33 mouse cellular contexts compared by ENCODE assay signal in genomic region chr1:30937396-30937965, GRCm38 (mm10). TPM values are rescaled to one million over a fixed set of nuclear protein-coding genes. Genes with fewer than 3 reads are reported as not detected.
DNase-seq lines count a peak whose midpoint lies in the region; ATAC-seq and TF ChIP-seq lines count a peak whose summit lies in the region.
"Had no signal": no experiment of that assay in that cellular context is flagged by ENCODE, and none has a peak within 500 bp of the region (broad histone marks: within the 10 kb centered on the region; RNA-seq: fewer than 3 reads in every experiment).

No protein-coding gene starts in this region.

- peak; percentile 4 for DNase-seq in kidney, adult 11 months
- no peak for DNase-seq in kidney, postnatal 14 days
- peak; percentile 92 for DNase-seq in liver, adult 2 months (ENCODE audit: extremely low read depth, low read depth, low spot score)
- no peak for DNase-seq in liver, embryonic 11.5 days (ENCODE audit: low spot score)
- peak; percentile 78 for DNase-seq in ZHBTc4 (ENCODE audit: low read depth, low spot score)
- DNase-seq in stomach, postnatal 0 days (ENCODE audit: low spot score), result no peak
- DNase-seq in embryonic facial prominence, embryonic 10.5 days (ENCODE audit: low spot score), result no peak
- DNase-seq: adrenal gland, postnatal 10 days; cerebellum, adult 9-10 months; forebrain, postnatal 0 days; gastrocnemius, postnatal 10 days; heart, postnatal 14 days; kidney, postnatal 36 days; layer of hippocampus, adult 9-11 months; lung, postnatal 4 days; thymus, postnatal 14 days had no signal

- no peak for ATAC-seq in liver, embryonic 11.5 days (replicated peaks; ENCODE audit: low FRiP score)
- ATAC-seq in stomach, postnatal 0 days (ENCODE audit: low FRiP score, low TSS enrichment), result peak; percentile 81; the same call in 1 of the 2 replicates
- ATAC-seq: CD4-positive, CD25-positive, alpha-beta regulatory T cell, adult 4 months; forebrain, postnatal 0 days; inflammation-experienced regulatory T-cells, adult 6 months had no signal

- no peak for TF ChIP-seq CTCF in liver, adult 2 months (IDR thresholded peaks at IDR 0.05; ENCODE audit: low read depth, low read length)
- no peak for TF ChIP-seq CTCF in stomach, postnatal 0 days (IDR thresholded peaks at IDR 0.05; ENCODE audit: low read depth)

- H3K27me3 ChIP-seq in liver, adult 2 months (ENCODE audit: control insufficient read depth, insufficient read depth, low read length), result no peaks in the 10 kb centered on the region
- H3K27me3 ChIP-seq in liver, embryonic 11.5 days (replicated peaks; ENCODE audit: control insufficient read depth, insufficient read depth, low read length), result no peaks in the 10 kb centered on the region
- no peaks in the 10 kb centered on the region for H3K27me3 ChIP-seq in stomach, postnatal 0 days (ENCODE audit: control insufficient read depth, insufficient read depth, low read length)
- no peaks in the 10 kb centered on the region for H3K27me3 ChIP-seq in embryonic facial prominence, embryonic 10.5 days (replicated peaks; ENCODE audit: low read depth, poor library complexity, severe bottlenecking)
- H3K27me3 ChIP-seq: embryonic facial prominence, embryonic 15.5 days; forebrain, embryonic 12.5 days; hindbrain, embryonic 15.5 days; limb, embryonic 13.5 days; liver, embryonic 15.5 days; midbrain, embryonic 13.5 days; neural tube, embryonic 13.5 days had no signal

- H3K9ac ChIP-seq in liver, adult 2 months (ENCODE audit: low read depth, low read length), result no peak overlapping the region
- H3K9ac ChIP-seq in liver, embryonic 11.5 days (ENCODE audit: low read depth, low read length), result no peak overlapping the region
- no peak overlapping the region for H3K9ac ChIP-seq in stomach, postnatal 0 days (ENCODE audit: low read length)
- H3K9ac ChIP-seq: embryonic facial prominence, embryonic 15.5 days; forebrain, embryonic 12.5 days; forebrain, postnatal 0 days; hindbrain, embryonic 15.5 days; limb, embryonic 13.5 days; liver, embryonic 15.5 days; midbrain, embryonic 13.5 days; neural tube, embryonic 13.5 days had no signal

- peaks cover 6% of the 10 kb centered on the region; the same call in 1 of the 2 replicates for H3K36me3 ChIP-seq in liver, adult 2 months (ENCODE audit: control insufficient read depth, insufficient read depth, low read length)
- H3K36me3 ChIP-seq in liver, embryonic 11.5 days (ENCODE audit: control insufficient read depth, insufficient read depth, low read length), result no peaks in the 10 kb centered on the region
- peaks cover 4% of the 10 kb centered on the region; the same call in 1 of the 2 replicates for H3K36me3 ChIP-seq in stomach, postnatal 0 days (ENCODE audit: control insufficient read depth, insufficient read depth, low read length)
- peaks cover 11% of the 10 kb centered on the region for H3K36me3 ChIP-seq in embryonic facial prominence, embryonic 10.5 days (replicated peaks)

- WGBS in liver, adult 2 months, result 26% methylated on average over 8 of the region's 8 CpGs
- WGBS in liver, embryonic 11.5 days, result 53% methylated on average over 8 of the region's 8 CpGs
- 34% methylated on average over 8 of the region's 8 CpGs for WGBS in stomach, postnatal 0 days
- 46% methylated on average over 8 of the region's 8 CpGs for whole genome bisulfite sequencing in embryonic facial prominence, embryonic 10.5 days

- TF ChIP-seq POLR2A in liver, adult 2 months (IDR thresholded peaks at IDR 0.05; ENCODE audit: extremely low read depth, insufficient read depth, low read length), result no peak

- no peak overlapping the region for H3K4me2 ChIP-seq in liver, embryonic 11.5 days
- no peak overlapping the region for H3K4me2 ChIP-seq in stomach, postnatal 0 days (replicated peaks; ENCODE audit: low read depth)
- H3K4me2 ChIP-seq: embryonic facial prominence, embryonic 15.5 days; forebrain, embryonic 12.5 days; hindbrain, embryonic 15.5 days; limb, embryonic 13.5 days; liver, embryonic 15.5 days; midbrain, embryonic 13.5 days; neural tube, embryonic 13.5 days had no signal

- no peak for TF ChIP-seq EP300 in stomach, postnatal 0 days (optimal IDR thresholded peaks at IDR 0.05)

- H3K4me3 ChIP-seq in liver, adult 2 months (ENCODE audit: insufficient read depth, low read depth, low read length), result no peak overlapping the region
- H3K4me3 ChIP-seq in liver, embryonic 11.5 days (ENCODE audit: low read depth, low read length), result no peak overlapping the region
- no peak overlapping the region for H3K4me3 ChIP-seq in stomach, postnatal 0 days (ENCODE audit: low read depth, low read length)
- H3K4me3 ChIP-seq in embryonic facial prominence, embryonic 10.5 days, result no peak overlapping the region
- H3K4me3 ChIP-seq: embryonic facial prominence, embryonic 15.5 days; forebrain, embryonic 12.5 days; hindbrain, embryonic 10.5 days; hindbrain, embryonic 15.5 days; limb, embryonic 13.5 days; liver, embryonic 15.5 days; midbrain, embryonic 13.5 days; neural tube, embryonic 13.5 days had no signal

- no peaks in the 10 kb centered on the region for H3K79me2 ChIP-seq in liver, adult 2 months (ENCODE audit: control insufficient read depth, insufficient read depth, low read length)

- no peaks in the 10 kb centered on the region for H3K9me3 ChIP-seq in liver, embryonic 11.5 days (ENCODE audit: control insufficient read depth, low read length)
- H3K9me3 ChIP-seq in stomach, postnatal 0 days (ENCODE audit: control insufficient read depth, low read length), result no peaks in the 10 kb centered on the region
- H3K9me3 ChIP-seq in embryonic facial prominence, embryonic 10.5 days, result no peaks in the 10 kb centered on the region
- H3K9me3 ChIP-seq: embryonic facial prominence, embryonic 15.5 days; forebrain, embryonic 12.5 days; hindbrain, embryonic 10.5 days; hindbrain, embryonic 15.5 days; limb, embryonic 13.5 days; liver, embryonic 15.5 days; midbrain, embryonic 13.5 days; neural tube, embryonic 13.5 days had no signal

- H3K27ac ChIP-seq in liver, adult 2 months (replicated peaks; ENCODE audit: insufficient read depth, low read depth, low read length), result no peak overlapping the region
- H3K27ac ChIP-seq in liver, embryonic 11.5 days (ENCODE audit: low read depth, low read length), result no peak overlapping the region
- H3K27ac ChIP-seq in stomach, postnatal 0 days (replicated peaks), result no peak overlapping the region
- H3K27ac ChIP-seq in embryonic facial prominence, embryonic 10.5 days (replicated peaks), result no peak overlapping the region
- H3K27ac ChIP-seq: embryonic facial prominence, embryonic 15.5 days; forebrain, embryonic 12.5 days; hindbrain, embryonic 10.5 days; hindbrain, embryonic 15.5 days; limb, embryonic 13.5 days; liver, embryonic 15.5 days; midbrain, embryonic 13.5 days; neural tube, embryonic 13.5 days had no signal

- peaks cover 2% of the 10 kb centered on the region; the same call in 1 of the 2 replicates for H3K4me1 ChIP-seq in liver, adult 2 months (ENCODE audit: control insufficient read depth, insufficient read depth, low read length)
- H3K4me1 ChIP-seq in liver, embryonic 11.5 days (replicated peaks; ENCODE audit: control insufficient read depth, insufficient read depth, low read length), result no peaks in the 10 kb centered on the region
- no peaks in the 10 kb centered on the region for H3K4me1 ChIP-seq in stomach, postnatal 0 days (replicated peaks; ENCODE audit: control insufficient read depth, insufficient read depth)
- peaks cover 6% of the 10 kb centered on the region; the same call in 1 of the 2 replicates for H3K4me1 ChIP-seq in embryonic facial prominence, embryonic 10.5 days
- H3K4me1 ChIP-seq: embryonic facial prominence, embryonic 15.5 days; forebrain, embryonic 12.5 days; hindbrain, embryonic 10.5 days; hindbrain, embryonic 15.5 days; limb, embryonic 13.5 days; midbrain, embryonic 13.5 days; neural tube, embryonic 13.5 days had no signal

RNA-seq across cellular contexts. Expression of gene AC153137.1, which starts 40.3 kb away (rescaled TPM):
- total RNA-seq in liver, adult 2 months (2014; rRNA removed), result not detected in 2 replicates
- polyA plus RNA-seq in liver, adult 2 months (2012; rRNA removed), result not detected in 2 replicates
- not detected in 2 replicates for polyA plus RNA-seq in liver, embryonic 11.5 days (2014; fragmentation: Nextera tagmentation; extraction: Ambion mirVana)
- polyA plus RNA-seq in stomach, postnatal 0 days (2015; fragmentation: Nextera tagmentation; extraction: Ambion mirVana), result not detected in 2 replicates
- polyA plus RNA-seq in embryonic facial prominence, embryonic 10.5 days (2016; fragmentation: Nextera tagmentation; extraction: Ambion mirVana), result not detected in 2 replicates
- total RNA-seq: adrenal gland, postnatal 10 days; forebrain, postnatal 0 days; gastrocnemius, postnatal 10 days; heart, postnatal 14 days; left cerebral cortex, postnatal 25 days; megakaryocyte-erythroid progenitor cell, adult 5-6 weeks had no signal
- polyA plus RNA-seq: CD4-positive, CD25-positive, alpha-beta regulatory T cell, adult 4 months; embryonic facial prominence, embryonic 15.5 days; forebrain, embryonic 12.5 days; forebrain, postnatal 0 days; gonadal fat pad, adult 2 months; heart, embryonic 14.5 days; hindbrain, embryonic 10.5 days; hindbrain, embryonic 15.5 days; inflammation-experienced regulatory T-cells, adult 6 months; kidney, embryonic 14.5 days; limb, embryonic 13.5 days; liver, embryonic 15.5 days; lung, embryonic 16.5 days; midbrain, embryonic 13.5 days; neural tube, embryonic 13.5 days; urinary bladder, adult 2 months had no signal

Comparison
In these comparisons a context has a peak if more than half of its experiments do, and no peak if none do; other contexts are left out.
1. DNase-seq: peak in kidney, adult 11 months (single experiment), liver, adult 2 months (single experiment) and ZHBTc4 (single experiment); none in kidney, postnatal 14 days (single experiment), liver, embryonic 11.5 days (single experiment), stomach, postnatal 0 days (single experiment) and embryonic facial prominence, embryonic 10.5 days (single experiment).